Mouse (Mus musculus) heart, adult 2 months (tissue): ENCODE measurements around the gene Kcnj5. TPM values are rescaled to one million over a fixed set of nuclear protein-coding genes. Genes with fewer than 3 reads are reported as not detected.

Experiments
- DNase-seq, 2 experiments: peaks; one replicate each; pipeline ENCODE4 v3.0.0; 2021
- H3K27ac ChIP-seq: fragments of 200-600 bp; 2 replicates; pipeline ENCODE4 v1.8.1; 2022
- H3K27me3 ChIP-seq: fragments of 200-500 bp; 2 replicates; pipeline ENCODE4 v1.6.1; 2012; ENCODE audit warnings: mild to moderate bottlenecking, low read length, inconsistent platforms, mixed read lengths; ENCODE audit not compliant: control insufficient read depth, insufficient read depth
- H3K36me3 ChIP-seq: fragments of 200-500 bp; 2 replicates; pipeline ENCODE4 v1.6.1; 2012; ENCODE audit warnings: low read length, inconsistent platforms; ENCODE audit not compliant: control insufficient read depth, insufficient read depth
- H3K4me1 ChIP-seq: fragments of 200-500 bp; 2 replicates; pipeline ENCODE4 v1.6.1; 2011; ENCODE audit warnings: low read length; ENCODE audit not compliant: control insufficient read depth, insufficient read depth
- H3K4me3 ChIP-seq: fragments of 200-600 bp; 2 replicates; pipeline ENCODE4 v1.8.1; 2022
- H3K79me2 ChIP-seq: fragments of 200-500 bp; replicated peaks from 2 replicates; pipeline ENCODE4 v1.6.1; 2012; ENCODE audit warnings: mild to moderate bottlenecking, inconsistent platforms, low read length, moderate library complexity, mixed read lengths; ENCODE audit not compliant: control insufficient read depth, insufficient read depth
- H3K9ac ChIP-seq: fragments of 200-500 bp; 2 replicates; pipeline ENCODE4 v1.6.1; 2012; ENCODE audit warnings: low read depth, mild to moderate bottlenecking, control low read depth, inconsistent platforms, low read length, mixed read lengths
- CTCF ChIP-seq: fragments of 200-600 bp; IDR thresholded peaks from 2 replicates; pipeline ENCODE4 v1.8.1; 2022; ENCODE audit warnings: antibody characterized with exemption, mild to moderate bottlenecking, moderate library complexity
- EP300 ChIP-seq: fragments of 200-500 bp; IDR thresholded peaks from 2 replicates; pipeline ENCODE4 v1.6.1; 2011; ENCODE audit warnings: low read depth, low read length, control low read depth; ENCODE audit not compliant: insufficient read depth
- POLR2A ChIP-seq: fragments of 200-500 bp; IDR thresholded peaks from 2 replicates; pipeline ENCODE4 v1.6.1; 2011; ENCODE audit warnings: mild to moderate bottlenecking, low read depth, low read length, control low read depth; ENCODE audit not compliant: insufficient read depth
- WGBS: fragments of 180-500 bp; shearing (Covaris S2); methylation state at CpG from one replicate; pipeline ENCODE4 v1.1.7; 2018; 5-methylcytosine and 5-hydroxymethylcytosine counted together
- intact Hi-C: fragments of 180-260 bp; cut with DNase I; formaldehyde crosslinking; loops from one replicate; pipeline ENCODE4 v1.15.1; 2025
- polyA plus RNA-seq: library from polyadenylated mRNA; depleted of rRNA; stranded (reverse); fragments of >200 nt; gene quantifications from 2 replicates; pipeline ENCODE4 v1.2.3, GENCODE M21; 2012
- total RNA-seq, 2 experiments: library from RNA; stranded (reverse); gene quantifications; 2 replicates each; pipeline ENCODE4 v1.2.3; 2021

Gene Kcnj5
- total and polyA plus RNA-seq, 3 experiments, result 32.3 to 52.4 (median 47.2) TPM

DNA sequence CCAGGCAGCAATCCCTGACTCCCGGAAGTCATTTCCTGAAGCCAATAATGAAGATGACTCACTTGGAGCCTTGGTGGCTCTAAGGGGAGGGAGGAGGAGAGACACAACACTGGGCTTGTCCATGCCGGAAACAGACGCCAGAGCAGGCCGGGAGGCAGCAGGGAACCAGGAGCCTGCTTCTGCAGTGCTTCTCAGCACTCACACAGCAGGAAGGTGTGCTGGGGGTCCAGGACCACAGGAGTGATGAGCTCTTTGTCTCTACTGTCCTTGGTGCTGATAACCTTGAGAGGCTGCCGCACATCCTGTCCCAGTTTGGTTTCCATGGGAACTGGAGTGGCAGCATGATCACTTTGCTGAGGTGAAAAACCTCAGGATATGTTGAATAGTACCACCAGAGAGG is 51.5 kb downstream of the Kcnj5 start:
- Histone ChIP-seq H3K79me2 (no peaks in the 10 kb centered on the region), H3K4me1 (peaks cover 4% of the 10 kb centered on the region), H3K9ac (no peak overlapping the region), H3K4me3 (no peak overlapping the region), H3K36me3 (no peaks in the 10 kb centered on the region), H3K27ac (no peak overlapping the region), H3K27me3 (no peaks in the 10 kb centered on the region)
- 28% methylated on average over 5 of the region's 5 CpGs for WGBS
- DNase-seq, result peak; percentile 34 to 37
- intact Hi-C loops, result no loop called here
- TF ChIP-seq EP300 (no peak), POLR2A (no peak), CTCF (no peak)

DNA sequence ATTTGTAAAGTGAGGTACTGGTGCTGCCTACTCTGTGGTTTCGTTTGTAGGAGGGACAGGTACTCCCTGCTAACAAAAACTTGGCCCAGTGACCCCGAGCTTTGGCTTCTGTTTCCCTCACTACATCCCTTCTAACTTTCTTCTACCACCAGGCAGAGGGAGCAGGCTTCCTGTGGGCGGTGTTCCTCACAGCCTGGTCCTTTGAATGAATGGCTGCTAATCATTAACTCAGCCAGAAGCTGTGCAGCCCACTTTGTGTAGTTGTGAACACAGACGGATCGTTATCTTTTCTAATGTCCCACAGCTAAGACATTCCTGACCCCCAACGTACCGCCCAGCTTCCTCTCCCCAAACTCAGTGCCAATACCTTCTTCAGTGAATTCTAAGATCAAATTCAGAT is 52.5 kb downstream of the Kcnj5 start:
- H3K4me1 ChIP-seq, result peaks cover 4% of the 10 kb centered on the region
- H3K27ac ChIP-seq, result no peak overlapping the region
- H3K36me3 ChIP-seq, result no peaks in the 10 kb centered on the region
- H3K9ac ChIP-seq, result no peak overlapping the region
- H3K79me2 ChIP-seq, result no peaks in the 10 kb centered on the region
- 51% methylated on average over 7 of the region's 7 CpGs for WGBS
- no peak overlapping the region for H3K4me3 ChIP-seq
- TF ChIP-seq POLR2A (no peak), CTCF (no peak), EP300 (no peak)
- H3K27me3 ChIP-seq, result no peaks in the 10 kb centered on the region
- intact Hi-C loops, result no loop called here
- no peak for DNase-seq

DNA sequence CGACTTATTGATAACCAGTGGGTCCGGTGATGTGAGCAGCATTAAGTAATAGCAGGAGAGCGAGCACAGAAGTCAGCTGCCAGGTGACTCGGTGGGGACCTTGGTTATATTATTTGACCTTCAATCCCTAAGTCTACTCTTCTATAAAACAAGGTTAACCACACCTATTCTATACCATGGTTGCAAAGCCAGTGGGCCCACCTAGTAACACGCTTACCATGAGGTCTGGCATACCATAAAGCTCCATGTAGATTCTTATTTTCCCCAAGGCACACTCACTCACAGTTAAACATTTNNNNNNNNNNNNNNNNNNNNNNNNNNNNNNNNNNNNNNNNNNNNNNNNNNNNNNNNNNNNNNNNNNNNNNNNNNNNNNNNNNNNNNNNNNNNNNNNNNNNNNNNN is 60.6 kb downstream of the Kcnj5 start:
- no peak for TF ChIP-seq CTCF
- TF ChIP-seq EP300, result no peak
- TF ChIP-seq POLR2A, result no peak
- H3K36me3 ChIP-seq, result no peaks in the 10 kb centered on the region
- WGBS, result 91% methylated on average over 5 of the region's 5 CpGs
- no peaks in the 10 kb centered on the region for H3K4me1 ChIP-seq
- no peak for DNase-seq
- H3K4me3 ChIP-seq, result no peak overlapping the region
- no peaks in the 10 kb centered on the region for H3K79me2 ChIP-seq
- H3K27ac ChIP-seq, result no peak overlapping the region
- H3K27me3 ChIP-seq, result no peaks in the 10 kb centered on the region
- no peak overlapping the region for H3K9ac ChIP-seq
- intact Hi-C loops, result no loop called here

DNA sequence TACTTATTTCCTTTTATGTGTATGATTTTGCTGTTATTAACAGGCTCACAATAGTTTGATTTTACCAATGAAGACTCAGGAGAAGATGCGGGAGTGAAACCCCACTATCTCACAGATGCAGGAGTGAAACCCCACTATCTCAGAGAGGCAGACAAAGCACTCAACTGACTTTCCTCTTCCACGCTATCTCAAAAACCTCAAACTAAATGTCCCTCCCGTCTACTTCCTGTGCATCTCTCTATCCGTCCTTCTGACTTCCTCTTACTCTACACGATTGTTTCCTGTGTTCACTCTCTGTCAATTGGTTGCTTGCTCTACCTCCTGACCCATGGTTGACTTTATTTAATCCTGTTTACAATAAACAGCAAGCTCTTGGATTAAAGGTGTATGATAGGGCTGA is 63.7 kb downstream of the Kcnj5 start:
- Histone ChIP-seq H3K27ac (no peak overlapping the region), H3K27me3 (no peaks in the 10 kb centered on the region), H3K36me3 (no peaks in the 10 kb centered on the region), H3K4me1 (no peaks in the 10 kb centered on the region), H3K4me3 (no peak overlapping the region), H3K79me2 (no peaks in the 10 kb centered on the region), H3K9ac (no peak overlapping the region)
- 48% methylated on average over 5 of the region's 5 CpGs for WGBS
- DNase-seq, result no peak
- intact Hi-C loops, result no loop called here
- TF ChIP-seq POLR2A (no peak), CTCF (no peak), EP300 (no peak)

DNA sequence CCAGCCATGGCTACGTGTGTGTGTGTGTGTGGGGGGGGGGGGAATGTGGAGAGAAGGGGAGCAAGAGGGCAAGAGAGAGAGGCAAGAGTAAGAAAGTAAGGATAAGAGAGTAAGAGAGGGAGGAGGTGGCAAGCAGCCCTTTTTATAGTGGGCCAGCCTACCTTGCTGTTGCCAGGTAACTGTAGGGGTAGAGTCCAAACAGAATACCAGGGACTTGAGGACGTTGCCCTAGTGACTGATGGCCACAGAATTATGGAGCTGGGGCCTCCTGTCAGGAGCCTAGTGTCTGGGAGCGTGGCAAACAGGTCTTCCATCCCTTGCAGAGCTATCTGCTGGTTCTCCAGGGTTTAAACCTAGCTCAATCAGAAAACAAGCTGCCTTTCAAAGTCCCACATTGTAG is 64.4 kb downstream of the Kcnj5 start:
- H3K4me1 ChIP-seq, result no peaks in the 10 kb centered on the region
- no peak for DNase-seq
- no peak for TF ChIP-seq CTCF
- TF ChIP-seq POLR2A, result no peak
- TF ChIP-seq EP300, result no peak
- no peaks in the 10 kb centered on the region for H3K36me3 ChIP-seq
- H3K9ac ChIP-seq, result no peak overlapping the region
- H3K79me2 ChIP-seq, result no peaks in the 10 kb centered on the region
- H3K27ac ChIP-seq, result no peak overlapping the region
- WGBS, result 76% methylated on average over 3 of the region's 3 CpGs
- no peaks in the 10 kb centered on the region for H3K27me3 ChIP-seq
- intact Hi-C loops, result no loop called here
- H3K4me3 ChIP-seq, result no peak overlapping the region

DNA sequence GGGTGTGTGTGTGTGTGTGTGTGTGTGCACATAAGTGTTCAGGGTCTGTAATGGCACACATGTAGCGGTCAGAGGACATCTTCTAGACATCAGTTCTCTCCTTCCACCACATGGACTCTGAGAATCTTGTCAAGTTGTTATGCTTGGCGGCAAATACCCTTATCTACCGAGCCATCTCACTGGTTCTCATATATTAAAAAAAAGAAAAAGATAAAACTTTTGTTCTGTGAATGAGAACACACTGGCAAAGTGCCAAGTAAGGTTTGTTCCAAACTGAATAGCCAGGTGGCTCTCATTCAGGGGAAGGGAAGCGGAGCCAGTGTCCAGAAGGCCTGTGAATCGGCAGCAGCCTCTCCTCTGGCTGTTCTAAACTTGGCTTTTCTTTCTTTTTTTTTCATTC is 66.1 kb downstream of the Kcnj5 start:
- Histone ChIP-seq H3K27me3 (no peaks in the 10 kb centered on the region), H3K27ac (no peak overlapping the region), H3K9ac (no peak overlapping the region), H3K4me3 (no peak overlapping the region), H3K79me2 (no peaks in the 10 kb centered on the region), H3K36me3 (no peaks in the 10 kb centered on the region), H3K4me1 (no peaks in the 10 kb centered on the region)
- 71% methylated on average over 5 of the region's 5 CpGs for WGBS
- DNase-seq, result no peak
- intact Hi-C loops, result no loop called here
- TF ChIP-seq POLR2A, result no peak
- TF ChIP-seq EP300, result no peak
- no peak for TF ChIP-seq CTCF
